Mouse (Mus musculus): ENCODE results near the gene Trpm2.
A peak's percentile ranks its signal among the peaks of the same experiment; 100 is the strongest.
"Not testable (repeated sequence)": the region's sequence is repeated elsewhere in the genome, so short reads cannot be mapped to it uniquely, and the experiment has no call there.

Trpm2 gene

DNA sequence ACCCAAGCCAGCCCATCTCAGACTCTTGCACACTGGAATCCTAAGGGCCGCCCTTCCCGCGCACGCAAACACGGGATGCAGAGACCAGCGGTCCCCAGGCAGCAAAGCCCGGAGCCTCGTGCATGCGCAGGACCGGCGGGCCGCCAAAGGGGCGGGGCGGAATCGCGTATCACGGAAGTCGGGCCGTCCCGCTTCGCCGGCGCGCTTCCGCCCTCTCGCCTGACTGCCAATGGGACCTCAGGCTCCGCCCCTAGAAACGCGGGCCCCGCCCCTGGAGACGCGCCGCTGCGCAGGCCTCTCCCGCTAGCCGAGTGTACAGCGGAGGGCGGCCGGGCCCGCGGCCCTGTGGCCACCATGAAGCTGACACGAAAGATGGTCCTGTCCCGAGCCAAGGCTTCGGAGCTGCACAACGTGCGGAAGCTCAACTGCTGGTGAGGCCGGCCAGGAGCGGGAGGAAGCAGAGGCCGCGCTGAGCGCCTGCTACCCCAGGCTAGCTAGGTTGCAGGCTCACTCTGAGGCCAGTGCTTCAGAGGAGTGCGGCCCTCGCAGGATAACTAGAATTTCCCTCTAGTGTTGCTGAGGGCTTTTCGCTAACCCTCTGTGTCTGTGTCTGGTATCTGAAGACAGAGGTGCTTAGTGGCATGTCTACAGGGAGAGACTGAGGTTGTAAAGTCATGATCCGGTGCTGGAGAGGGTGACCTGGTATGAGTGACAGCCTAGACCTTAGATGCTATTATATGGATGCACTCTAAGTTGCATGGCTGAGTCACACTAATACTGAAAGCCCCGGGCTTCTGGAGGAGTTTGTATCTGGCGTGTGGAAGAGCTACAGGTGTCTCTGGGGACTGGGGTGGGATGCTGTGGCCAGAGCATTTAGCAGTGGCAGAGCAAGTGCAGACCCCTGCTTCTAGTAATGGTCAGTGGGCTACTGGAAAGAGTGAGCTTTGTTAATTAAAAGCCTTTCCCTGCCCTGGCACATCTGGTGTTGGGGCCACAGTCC lies 8.3 kb upstream of the Trpm2 start, which contains the start of gene 1810043G02Rik:
TSS of gene 1810043G02Rik (plus strand) at position 174 of the 1,000 bp plus-strand sequence.
- DNase-seq (ENCODE audit: low read depth) = peak; percentile 88

DNA sequence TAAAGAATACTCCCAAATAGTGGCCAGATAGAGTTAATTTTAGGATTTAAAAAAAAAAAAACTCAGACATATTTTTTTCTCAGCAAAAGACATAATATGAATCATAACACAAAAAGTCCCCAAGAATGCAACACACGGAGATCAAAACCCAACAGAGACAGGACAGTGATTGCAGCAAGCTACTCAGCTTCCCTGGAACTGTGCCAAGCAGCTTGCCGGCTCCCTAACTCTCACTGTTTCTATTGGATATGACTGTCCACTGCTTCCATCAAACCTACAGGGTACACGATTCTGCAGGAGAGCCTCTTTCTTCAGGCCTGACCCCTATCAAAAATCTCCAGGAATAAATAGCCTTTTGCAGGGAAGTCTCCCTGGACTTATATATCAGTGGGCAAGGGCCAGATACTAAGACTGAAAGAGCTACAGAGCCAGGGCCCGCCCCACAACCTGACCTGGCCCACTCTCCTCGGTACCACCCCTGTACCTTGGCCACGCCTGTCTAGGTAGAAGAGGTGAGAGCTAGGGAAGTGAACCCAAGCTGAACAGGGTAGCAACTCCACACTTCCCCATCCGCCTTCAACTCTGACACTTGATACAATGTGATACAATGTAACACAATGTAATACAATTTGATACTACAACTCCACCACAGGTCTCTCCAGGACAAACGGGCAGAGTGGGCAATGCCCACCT lies 6.2 kb upstream of the Trpm2 start:
- no peak for DNase-seq (ENCODE audit: low read depth)

DNA sequence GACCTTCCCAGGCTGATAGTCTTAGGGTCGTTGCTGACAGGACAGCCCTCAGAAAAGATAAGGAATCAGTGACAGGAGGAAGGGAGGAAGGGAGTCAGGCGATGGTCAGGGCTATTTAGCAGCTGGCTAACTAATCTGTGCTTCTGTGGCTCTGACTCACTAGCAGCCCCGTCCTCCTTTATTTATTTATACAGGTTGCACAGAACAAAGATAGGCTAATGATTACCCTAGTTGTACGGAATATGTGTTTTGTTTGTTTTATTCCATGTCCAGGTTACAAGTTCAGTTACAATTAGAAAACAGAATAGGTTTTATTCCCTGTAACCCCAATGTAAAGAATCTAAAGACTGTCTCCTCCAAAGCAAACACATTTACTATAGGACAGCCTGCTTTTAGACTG lies 5.3 kb upstream of the Trpm2 start:
- DNase-seq (ENCODE audit: low read depth) = no peak

DNA sequence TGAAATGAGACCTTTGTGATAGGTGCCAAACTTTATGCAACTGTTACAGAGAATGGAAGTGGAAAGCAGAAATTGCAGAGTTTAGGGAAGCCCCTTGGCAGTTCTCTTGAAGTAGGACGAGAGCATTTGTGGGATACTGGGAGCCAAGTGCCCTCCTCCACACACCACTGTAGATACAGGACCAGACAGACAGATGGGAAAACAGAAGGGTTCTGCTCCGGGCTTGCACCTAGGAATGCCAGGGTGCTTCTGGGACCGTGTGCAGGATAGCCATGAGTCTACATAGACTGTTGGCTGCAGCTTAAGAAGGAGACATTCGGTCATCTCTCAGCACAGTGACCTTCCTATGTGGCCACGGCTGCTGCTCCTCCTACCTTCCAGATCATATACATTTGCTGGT lies 4.4 kb upstream of the Trpm2 start:
- no peak for DNase-seq (ENCODE audit: low read depth)

DNA sequence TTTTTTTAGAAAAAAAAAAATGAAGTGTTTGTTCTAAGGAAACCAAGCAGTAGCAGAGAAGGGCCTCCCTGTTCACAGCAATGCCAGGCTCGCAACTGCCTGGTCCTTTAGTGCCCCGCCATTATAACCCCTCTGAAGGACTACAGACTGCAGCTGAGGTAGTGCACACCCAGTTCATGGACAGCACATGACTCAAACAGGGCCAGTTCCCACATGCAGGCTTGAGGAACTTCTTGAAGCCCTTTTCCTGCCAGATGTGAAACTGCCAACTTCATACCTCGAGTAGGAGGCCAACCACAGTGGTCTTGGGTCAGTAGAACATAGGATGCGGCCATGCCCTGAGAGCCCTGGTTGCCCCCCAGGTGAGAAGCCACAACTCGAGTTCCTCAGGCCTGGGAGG lies 4.0 kb upstream of the Trpm2 start:
- peak; percentile 53 for DNase-seq (ENCODE audit: low read depth)

DNA sequence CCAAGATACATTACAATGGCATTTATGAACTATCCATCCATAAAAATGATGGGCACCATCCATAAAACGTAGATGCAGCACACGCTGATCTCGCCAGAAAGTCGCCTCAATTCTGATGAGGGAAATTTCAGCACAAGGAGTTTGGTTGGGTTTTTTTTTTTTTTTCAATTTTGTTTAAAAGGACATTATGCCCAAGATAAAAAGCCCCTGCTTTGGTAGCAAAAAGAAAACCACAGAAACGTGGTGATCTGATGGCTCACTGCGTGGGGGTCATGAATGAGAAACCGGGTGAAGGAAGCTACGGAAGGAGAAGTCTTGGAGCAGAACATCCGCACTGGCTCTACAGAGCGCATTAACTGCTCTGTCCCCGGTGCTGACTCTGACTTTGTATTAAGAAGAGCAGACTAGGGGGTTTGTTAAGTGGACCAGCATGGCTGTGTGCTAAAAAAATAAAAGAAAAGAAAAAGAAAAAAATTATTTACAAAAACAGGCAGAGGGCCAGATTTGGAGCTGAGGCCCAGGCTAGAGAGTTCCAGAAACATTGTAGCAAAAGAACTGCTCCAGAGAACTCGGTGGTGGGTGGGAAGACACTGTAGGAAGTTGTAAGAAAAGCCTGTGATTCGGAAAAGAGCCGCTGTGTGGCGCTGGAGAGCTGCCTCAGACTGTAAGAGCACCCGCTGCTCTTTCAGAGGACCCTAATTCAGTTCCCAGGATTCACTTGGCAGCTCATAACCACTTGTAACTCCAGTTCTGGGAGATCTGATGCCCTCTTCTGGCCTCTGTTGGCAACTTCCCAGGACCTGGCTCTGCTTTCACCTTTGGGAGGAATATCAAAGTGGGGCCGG lies 1.6 kb upstream of the Trpm2 start:
- DNase-seq (ENCODE audit: low read depth) = no peak

DNA sequence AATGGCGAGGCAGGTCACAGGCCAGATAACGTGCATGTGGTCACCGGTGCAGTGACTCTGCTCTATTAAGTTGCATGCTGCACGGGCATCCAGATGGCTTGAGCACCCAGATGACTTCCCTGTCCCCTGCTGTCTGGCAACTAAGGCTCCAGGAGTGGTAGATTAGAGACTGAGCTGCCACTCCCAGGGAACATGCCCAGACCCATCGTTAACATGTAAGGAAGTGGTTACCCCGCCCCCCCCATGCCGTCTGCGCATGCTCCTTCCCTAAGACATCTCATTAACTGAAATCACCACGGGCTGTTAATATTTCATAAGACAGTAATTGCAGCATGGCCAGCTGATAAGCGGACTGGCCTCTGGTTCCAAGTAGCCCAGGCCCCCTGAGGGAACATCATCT lies 828 bp upstream of the Trpm2 start:
- no peak for DNase-seq (ENCODE audit: low read depth)

DNA sequence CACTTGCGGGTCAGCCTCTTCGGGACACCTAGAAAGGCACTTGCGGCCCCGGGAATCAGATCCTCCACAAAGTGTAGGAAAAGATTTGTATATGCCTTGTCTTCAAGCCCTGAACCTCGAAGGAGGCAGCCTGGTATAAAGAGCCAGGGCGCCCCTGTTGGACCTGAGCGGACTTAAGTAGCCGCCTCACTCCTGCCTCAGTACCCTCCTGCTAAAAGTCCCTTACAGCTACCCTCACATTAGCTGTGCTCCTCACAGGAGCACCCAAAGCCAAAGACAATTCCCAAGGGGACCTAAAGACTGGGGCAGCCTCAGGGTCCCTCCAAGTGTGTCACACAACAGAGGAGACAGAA lies 414 bp downstream of the Trpm2 start:
- no peak for DNase-seq (ENCODE audit: low read depth)

DNA sequence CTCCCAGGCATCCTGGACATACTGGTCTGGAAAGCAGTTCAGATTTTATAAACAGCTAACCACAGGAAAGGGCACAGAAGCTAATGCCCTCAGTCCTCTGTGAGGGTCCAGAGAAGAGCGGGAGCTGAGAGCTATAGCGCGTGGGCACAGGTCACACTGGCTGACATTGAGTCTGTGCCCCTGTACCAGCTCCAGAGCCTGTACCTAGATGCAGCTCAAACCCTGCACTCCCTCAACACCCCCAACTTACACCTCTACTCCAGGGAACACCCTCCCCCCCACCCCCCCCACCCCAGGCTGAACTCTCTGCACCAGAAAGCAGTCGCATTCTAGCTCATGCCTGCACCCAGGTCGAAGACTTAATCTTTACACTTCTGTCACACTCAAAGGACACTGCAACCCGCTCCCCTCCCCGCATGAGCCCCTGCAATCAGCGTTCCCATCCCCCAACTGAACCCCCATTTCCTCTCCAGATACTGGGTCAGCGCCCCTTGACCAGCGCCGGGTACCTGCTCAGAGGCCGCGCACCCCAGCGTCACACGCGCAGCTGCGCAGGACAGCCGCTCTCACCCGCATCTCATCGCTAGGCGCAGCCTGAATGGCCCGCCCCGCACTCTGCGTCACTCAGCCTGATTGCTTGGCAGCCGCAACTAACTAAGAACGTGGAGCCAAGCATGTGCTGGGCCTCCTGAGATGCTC lies 940 bp downstream of the Trpm2 start:
- DNase-seq (ENCODE audit: low read depth) = no peak

DNA sequence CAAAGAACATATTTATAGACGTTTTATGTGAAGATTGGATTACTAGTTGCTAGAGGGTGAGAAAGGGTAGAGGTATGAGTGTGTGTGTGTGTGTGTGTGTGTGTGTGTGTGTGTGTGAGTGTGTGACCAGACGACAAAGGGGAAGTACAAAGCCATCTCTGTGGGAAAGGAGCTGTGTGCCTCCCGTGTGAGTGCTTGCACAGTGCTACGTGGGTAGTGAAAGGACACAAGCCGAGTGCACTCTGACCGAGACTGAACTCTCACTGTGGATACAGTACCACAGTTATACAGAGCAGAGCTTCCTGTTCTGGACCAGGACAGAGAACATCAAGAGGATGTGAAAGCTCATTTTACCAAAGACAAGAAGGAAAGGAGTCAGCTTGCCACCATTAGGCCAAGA lies 6.4 kb downstream of the Trpm2 start:
- no peak for DNase-seq (ENCODE audit: low read depth)

DNA sequence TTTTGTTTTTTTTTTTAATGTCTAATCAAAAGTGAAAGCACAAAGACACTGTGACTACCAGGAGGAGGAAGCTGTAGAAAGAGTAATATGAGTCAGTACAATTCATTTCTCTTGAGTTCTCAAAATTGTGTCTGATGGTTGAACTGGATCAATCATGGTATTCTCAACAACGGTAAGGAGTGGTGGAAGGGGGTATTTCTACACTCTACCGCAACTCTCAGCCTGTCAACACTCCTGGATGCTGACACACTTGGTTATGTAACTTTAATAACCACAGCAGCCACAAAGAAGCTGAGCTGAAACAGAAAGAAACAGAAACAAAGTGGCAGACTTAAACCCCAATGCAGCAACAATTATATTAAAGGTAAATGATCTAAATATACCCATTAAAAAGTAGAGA lies 7.6 kb downstream of the Trpm2 start:
- DNase-seq (ENCODE audit: low read depth) = no peak

DNA sequence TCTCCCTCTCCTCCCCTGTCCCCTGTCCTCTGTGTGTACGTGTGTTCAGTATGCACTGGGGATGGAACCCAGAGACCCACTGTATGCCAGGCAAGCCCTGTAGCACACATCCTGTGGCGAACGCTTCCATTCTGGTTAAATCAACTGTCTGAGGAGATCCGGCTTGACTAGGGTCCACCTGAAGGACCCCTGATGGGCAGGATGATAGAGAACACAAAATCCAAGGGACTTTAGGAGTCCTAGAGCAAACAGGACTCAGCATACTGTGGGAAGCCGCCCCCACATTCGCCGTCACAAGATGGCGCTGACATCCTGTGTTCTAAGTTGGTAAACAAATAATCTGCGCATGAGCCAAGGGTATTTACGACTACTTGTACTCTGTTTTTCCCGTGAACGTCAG lies 19.9 kb downstream of the Trpm2 start:
- not testable (repeated sequence) for DNase-seq (ENCODE audit: low read depth)

DNA sequence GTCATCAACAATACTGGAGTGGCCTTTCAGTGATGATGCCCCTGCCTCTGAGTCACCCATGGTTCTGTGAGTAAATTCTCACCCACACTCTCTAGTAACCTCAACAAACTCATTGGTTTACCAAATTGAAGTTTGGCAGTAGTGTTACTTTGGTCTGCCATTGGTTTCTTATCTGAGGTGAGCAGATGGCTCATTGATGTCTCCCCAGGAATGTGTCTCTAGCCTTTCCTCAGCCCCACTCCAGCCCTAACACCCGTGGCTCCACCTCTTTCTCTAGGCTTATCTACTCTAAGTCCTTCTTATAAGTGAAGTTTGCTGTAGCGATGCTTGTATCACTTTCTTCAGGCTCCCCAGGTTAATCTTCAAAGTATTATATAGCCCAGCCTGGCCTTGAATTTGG lies 30.7 kb downstream of the Trpm2 start:
- no peak for DNase-seq (ENCODE audit: low read depth)

DNA sequence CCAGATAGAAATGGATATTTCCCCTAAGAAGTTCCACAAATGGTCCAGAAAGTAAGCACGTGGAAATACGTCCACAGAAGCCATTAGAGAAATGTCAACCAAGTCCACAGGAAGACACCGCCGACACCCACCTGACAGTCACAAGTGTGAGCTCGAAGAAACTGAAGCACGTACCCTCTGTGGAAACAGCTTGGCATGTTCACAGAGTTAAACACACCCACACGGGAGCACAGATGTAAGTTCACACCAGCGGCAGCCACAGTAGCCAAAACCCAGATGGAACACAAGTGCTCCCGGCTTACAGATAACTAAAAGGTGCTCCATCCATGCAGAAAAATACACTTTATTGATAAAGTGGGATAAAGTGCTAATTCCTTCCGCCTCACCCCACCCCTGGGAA lies 43.0 kb downstream of the Trpm2 start:
- DNase-seq (ENCODE audit: low read depth) = no peak

DNA sequence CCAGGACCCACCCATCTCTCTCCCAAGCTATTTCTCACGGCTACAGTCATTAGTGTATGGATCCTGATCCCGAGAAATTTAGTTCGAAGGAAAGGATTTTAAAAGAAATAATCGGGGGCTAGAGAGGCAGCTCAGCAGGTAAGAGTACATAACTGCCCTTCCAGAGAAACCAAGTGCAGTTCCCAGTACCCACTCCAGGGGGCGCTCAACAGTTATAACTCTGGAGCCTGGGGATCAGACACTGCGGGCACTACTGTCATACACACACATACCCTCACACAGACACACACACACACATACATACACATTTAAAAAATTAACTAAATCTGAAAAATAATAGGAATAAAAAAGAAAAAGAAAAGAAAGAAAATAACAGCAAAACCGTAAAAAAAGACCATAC lies 44.2 kb downstream of the Trpm2 start:
- DNase-seq (ENCODE audit: low read depth) = no peak

DNA sequence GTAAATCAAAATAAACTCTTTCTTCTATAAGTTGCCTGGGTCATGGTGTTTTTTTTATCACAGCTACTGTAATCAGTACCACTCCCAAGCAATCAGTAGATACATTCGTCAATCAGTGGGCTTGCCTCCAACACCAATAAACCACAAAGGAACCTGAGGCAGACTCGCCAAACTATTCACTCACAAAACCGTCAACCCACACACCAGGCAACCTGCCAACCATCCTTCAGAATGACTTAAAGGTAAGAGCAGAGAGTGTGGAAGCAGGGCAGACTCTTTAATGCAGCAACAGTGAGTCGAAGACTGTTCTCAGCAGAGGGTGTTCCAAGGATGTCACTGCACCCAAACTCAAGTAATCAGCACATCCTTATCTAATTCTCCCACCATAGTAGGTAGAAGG lies 47.7 kb downstream of the Trpm2 start:
- DNase-seq (ENCODE audit: low read depth) = peak; percentile 17

DNA sequence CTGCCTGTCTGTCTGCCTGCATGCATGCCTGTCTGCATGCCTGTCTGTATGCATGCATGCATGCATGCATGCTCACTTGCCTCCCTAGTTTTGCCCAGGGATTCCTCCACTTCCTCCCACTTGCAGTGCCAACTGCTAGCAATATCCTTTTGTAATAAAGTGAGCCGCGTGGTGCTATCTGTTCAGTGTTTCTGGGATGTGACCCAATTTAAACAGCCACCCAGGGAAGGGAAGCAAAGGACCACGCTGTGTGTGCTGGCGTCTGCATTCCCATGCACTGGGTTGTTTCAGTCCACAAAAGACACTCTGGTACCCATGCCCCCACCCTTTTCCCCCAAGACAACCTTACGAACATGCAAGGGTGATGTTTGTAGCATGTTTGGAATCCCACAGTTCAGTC lies 49.4 kb downstream of the Trpm2 start:
- DNase-seq (ENCODE audit: low read depth) = no peak

DNA sequence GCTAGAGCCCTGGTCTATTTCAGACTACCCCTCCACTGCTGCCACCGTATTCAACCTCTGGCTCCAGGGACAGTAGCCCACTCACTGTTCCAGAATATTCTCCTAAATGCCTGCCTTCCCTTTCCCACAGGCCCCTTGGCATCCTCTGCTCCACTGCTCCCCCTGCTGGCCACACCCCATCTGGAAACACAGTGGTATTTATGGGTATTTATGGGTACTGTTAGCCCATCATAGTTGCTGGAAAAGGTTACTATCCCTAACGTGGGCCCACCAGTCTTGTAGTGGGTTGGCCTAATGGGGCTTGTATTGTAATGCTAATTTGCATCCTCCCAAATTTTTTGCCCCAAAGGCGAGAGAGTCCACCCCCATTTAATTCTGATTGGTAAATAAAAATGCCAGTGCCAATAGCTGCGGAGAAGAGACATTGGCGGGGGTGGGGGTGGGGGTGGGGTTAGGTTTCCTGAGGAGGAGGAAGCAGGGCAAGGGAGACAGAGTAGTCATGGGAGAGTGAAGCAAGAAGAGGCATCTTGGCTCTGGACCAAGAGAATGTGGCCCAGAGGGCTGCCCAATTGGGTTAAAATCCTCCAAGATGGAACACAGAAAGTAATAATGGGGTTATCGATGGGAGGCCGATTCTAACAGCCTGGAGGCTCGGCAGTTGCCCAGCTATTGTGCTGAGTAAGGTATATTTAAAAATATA lies 53.6 kb downstream of the Trpm2 start:
- no peak for DNase-seq (ENCODE audit: low read depth)

DNA sequence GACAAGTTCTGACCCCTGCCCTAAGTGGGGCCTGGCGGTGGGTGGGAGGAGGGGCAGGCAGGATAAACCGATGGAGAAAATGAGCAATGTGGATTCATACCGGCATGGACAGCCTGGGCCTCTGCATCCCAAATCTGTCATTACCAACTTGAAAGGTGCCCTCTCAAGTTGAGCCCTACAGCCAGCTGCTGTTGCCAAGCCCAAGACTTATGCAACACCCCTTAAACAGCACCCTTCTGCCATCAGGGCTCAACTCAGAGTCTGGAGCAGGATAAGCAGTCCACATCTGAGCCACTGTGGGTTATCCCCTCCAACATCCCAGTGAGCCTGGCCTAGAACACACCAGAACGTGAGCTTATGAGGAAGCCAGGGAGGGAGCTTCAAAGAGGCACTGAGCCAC lies 57.1 kb downstream of the Trpm2 start:
- DNase-seq (ENCODE audit: low read depth) = no peak

DNA sequence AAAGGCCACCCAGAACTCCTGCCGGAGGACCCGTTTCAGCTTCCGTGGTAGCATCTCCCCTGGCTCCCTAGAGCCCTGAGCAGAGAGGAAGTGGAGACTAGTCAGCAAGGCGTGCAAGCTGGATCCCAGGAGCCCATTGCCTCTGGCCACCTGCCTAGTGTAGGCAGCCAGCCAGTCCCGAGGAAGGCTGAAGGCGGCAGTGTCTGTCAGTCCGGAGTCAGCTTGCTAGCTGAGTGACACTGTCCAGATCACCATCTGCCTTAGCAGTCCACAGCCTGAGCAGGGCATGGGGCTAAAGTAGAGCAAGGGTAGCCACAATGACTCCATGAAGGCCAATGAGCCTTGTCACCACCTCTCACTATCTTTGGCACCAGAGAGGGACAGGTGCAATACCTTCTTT lies 57.8 kb downstream of the Trpm2 start:
- DNase-seq (ENCODE audit: low read depth) = no peak
